Mouse (Mus musculus) neural tube, embryonic 12.5 days (tissue): Measurements from ENCODE around the gene Cxcr2. TPM values are rescaled to one million over a fixed set of nuclear protein-coding genes. Genes with fewer than 3 reads are reported as not detected.

Experiments used
- ATAC-seq: fragments of 200-750 bp; cut with Nextera tagmentation; 2 replicates; pipeline ENCODE4 v1.8.0; 2017; ENCODE audit warnings: low read depth, mild to moderate bottlenecking, moderate TSS enrichment, moderate library complexity; ENCODE audit not compliant: low FRiP score
- H3K27ac ChIP-seq: fragments of 300-500 bp; sonication (generic); 2 replicates; pipeline ENCODE4 v1.5.1; 2016
- H3K27me3 ChIP-seq: fragments of 300-500 bp; sonication (generic); replicated peaks from 2 replicates; pipeline ENCODE4 v1.6.1; 2016; ENCODE audit warnings: mild to moderate bottlenecking
- H3K36me3 ChIP-seq: fragments of 300-500 bp; sonication (generic); 2 replicates; pipeline ENCODE4 v1.6.1; 2016; ENCODE audit warnings: mild to moderate bottlenecking
- H3K4me1 ChIP-seq: fragments of 300-500 bp; sonication (generic); 2 replicates; pipeline ENCODE4 v1.6.1; 2016
- H3K4me2 ChIP-seq: fragments of 300-500 bp; sonication (generic); replicated peaks from 2 replicates; pipeline ENCODE4 v1.6.1; 2016; ENCODE audit warnings: mild to moderate bottlenecking
- H3K4me3 ChIP-seq: fragments of 300-500 bp; sonication (generic); 2 replicates; pipeline ENCODE4 v1.5.1; 2016
- H3K9ac ChIP-seq: fragments of 300-500 bp; sonication (generic); 2 replicates; pipeline ENCODE4 v1.6.1; 2016; ENCODE audit warnings: mild to moderate bottlenecking
- H3K9me3 ChIP-seq: fragments of 300-500 bp; sonication (generic); 2 replicates; pipeline ENCODE4 v1.6.1; 2016; ENCODE audit warnings: mild to moderate bottlenecking
- WGBS: fragments of 180-500 bp; shearing (Covaris S2); methylation state at CpG from one replicate; pipeline ENCODE4 v1.1.7; 2016; 5-methylcytosine and 5-hydroxymethylcytosine counted together
- polyA plus RNA-seq: library from polyadenylated mRNA; unstranded; fragments of >200 nt; fragmentation: Nextera tagmentation; extraction: Ambion mirVana; gene quantifications from 2 replicates; pipeline ENCODE4 v1.2.1, GENCODE M21; 2016

Gene Cxcr2
- polyA plus RNA-seq = 0.08 and 0.32 TPM in 2 replicates

DNA sequence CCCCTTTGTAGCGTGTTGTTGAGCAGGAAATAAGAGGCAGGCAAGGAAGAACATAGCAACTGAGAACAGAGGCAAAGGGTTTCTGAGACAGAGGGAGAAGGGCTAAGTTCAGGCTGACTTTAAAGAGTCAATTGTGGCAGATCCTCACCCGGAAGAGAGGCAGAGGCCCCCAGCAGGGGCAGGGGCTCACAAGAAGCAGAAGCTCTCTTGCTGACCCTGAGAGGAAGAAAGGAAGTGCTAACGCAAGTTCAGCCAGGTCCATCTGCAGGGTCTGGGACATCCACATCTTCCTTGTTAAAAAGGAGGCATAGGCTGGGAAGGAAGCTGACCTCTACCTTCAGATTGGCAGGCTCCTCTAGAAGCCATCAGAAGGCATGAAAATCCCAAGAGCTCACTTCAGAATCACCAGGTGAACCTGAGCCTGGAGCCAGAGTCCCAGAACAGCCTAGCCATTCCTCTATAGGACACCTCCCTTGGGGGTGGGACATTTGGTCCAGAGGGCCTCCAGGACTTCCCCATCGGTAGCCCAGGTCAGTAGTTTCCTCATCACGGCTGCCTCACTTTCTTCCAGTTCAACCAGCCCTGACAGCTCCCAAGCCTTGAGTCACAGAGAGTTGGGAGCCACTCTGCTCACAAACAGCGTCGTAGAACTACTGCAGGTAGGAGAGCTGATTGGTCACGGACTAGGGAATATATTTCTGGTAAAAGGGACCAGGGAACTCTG lies at the start of gene Cxcr2:
TSS of gene Cxcr2 (plus strand) at position 529 of the 724 bp plus-strand sequence.
- Histone ChIP-seq H3K4me3 (no peak within 1 kb of the TSS), H3K36me3 (no peaks in the 10 kb centered on the region), H3K4me1 (no peaks in the 10 kb centered on the region), H3K9me3 (no peaks in the 10 kb centered on the region), H3K4me2 (no peak within 1 kb of the TSS), H3K27me3 (no peaks in the 10 kb centered on the region), H3K9ac (no peak within 1 kb of the TSS), H3K27ac (no peak within 1 kb of the TSS)
- no peak for ATAC-seq
- WGBS = 80% methylated on average over 8 of the region's 8 CpGs

DNA sequence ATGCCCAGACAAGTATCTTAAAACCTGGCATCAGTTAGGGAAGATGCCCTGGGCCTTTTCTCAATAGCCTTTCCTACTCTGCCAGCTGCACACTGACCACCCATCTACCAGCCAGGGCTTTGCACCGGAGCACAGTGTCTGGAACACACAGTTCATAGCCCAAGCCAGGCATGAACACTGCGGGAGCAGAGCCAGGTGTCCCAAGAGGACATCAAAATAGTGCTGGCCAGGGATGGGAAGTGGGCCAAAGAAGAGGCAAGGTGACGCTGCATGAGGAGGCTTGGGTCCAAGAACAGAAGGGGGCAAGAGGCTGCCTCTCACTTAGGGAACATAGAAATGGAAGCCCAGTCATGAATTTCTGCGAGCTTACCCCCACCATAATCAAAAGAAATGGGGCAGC lies 48.1 kb upstream of the Cxcr2 start:
- Histone ChIP-seq H3K4me2 (no peak overlapping the region), H3K27ac (no peak overlapping the region), H3K4me1 (peaks cover 59% of the 10 kb centered on the region), H3K4me3 (no peak overlapping the region), H3K9me3 (no peaks in the 10 kb centered on the region), H3K27me3 (peaks cover 4% of the 10 kb centered on the region), H3K36me3 (no peaks in the 10 kb centered on the region), H3K9ac (no peak overlapping the region)
- no peak for ATAC-seq
- 84% methylated on average over 4 of the region's 4 CpGs for WGBS

DNA sequence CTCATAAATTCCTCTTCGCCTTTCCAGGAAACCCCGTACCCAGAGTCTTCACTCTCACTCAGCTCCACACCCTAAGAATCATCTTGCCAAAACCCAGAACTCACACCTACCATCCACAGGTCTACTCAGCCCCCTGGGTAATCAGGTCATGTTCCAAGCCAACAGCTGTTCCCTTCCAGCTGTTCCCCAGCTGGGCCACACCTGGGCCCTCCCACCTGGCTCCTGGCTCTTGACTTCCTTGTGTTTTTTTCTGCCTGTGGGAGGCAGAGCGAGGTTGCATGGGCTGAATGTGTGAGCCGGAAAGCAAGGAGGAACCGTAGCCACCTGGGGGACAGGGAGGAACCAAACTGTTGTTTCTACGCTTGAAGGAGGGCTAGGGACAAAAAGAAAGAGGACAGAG lies 47.6 kb upstream of the Cxcr2 start:
- no peak for ATAC-seq
- Histone ChIP-seq H3K9ac (no peak overlapping the region), H3K27me3 (peaks cover 4% of the 10 kb centered on the region), H3K4me3 (no peak overlapping the region), H3K27ac (no peak overlapping the region), H3K9me3 (no peaks in the 10 kb centered on the region), H3K4me1 (peaks cover 65% of the 10 kb centered on the region), H3K36me3 (no peaks in the 10 kb centered on the region), H3K4me2 (no peak overlapping the region)
- WGBS = 75% methylated on average over 6 of the region's 6 CpGs

DNA sequence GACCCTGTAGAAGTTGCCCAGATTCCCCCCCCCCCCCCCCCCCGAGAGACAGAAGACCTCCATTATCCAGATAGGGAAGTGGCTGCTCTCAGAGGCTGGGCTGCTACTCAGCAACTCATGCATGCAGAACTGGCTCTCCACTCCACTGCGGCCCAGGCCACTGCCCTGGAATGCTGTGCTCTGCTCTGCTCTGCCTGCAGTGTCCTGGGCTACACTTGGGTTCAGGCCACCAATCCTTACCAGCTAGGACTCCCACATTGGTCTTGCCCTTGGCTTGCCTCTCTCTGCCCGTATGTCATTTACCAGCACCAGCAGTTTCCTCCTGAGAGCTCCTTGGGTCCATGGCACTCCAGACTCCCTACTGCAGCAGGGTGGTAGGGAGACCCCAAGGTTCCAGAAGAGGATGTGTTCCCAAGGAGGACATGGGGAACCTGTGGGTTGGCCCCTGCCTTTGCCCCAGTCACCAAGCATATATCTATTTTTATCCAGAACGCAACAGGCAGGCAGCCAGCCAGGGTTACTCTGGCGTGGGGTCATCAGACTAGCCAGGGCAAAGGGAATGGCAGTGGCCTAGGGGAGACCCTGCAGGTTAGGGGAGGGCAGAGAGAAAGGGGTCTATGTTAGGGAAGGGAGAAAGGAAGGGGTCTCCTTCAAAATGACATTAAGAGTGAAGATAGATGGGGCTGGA lies 45.7 kb upstream of the Cxcr2 start:
- H3K27me3 ChIP-seq = peaks cover 4% of the 10 kb centered on the region; the same call in 1 of the 2 replicates
- H3K4me1 ChIP-seq = peaks cover 72% of the 10 kb centered on the region
- no peak overlapping the region for H3K4me3 ChIP-seq
- H3K4me2 ChIP-seq = no peak overlapping the region
- H3K27ac ChIP-seq = no peak overlapping the region
- H3K9me3 ChIP-seq = no peaks in the 10 kb centered on the region
- no peaks in the 10 kb centered on the region for H3K36me3 ChIP-seq
- no peak overlapping the region for H3K9ac ChIP-seq
- no peak for ATAC-seq
- WGBS = 65% methylated on average over 5 of the region's 5 CpGs

DNA sequence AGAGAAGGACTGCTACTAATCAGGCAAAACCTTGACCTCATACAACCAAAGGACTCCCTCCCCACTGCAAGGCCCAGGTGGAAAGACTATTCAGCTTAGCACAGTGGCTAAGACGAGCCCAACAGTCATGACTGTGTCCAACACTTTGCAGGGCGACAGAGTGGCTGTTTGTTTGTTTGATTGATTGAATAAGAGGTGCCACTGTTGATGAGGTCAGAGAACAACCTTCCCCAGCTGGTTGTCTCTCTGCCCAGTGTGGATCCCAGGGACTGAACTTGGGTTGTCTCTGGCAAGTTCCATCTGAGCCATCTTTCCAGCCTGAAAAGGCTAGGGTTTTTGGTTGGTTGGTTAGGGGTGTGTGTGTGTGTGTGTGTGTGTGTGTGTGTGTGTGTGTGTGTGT lies 44.1 kb upstream of the Cxcr2 start:
- 41% methylated on average over 2 of the region's 2 CpGs for WGBS
- Histone ChIP-seq H3K9ac (no peak overlapping the region), H3K27me3 (peaks cover 4% of the 10 kb centered on the region; the same call in 1 of the 2 replicates), H3K9me3 (no peaks in the 10 kb centered on the region), H3K4me3 (no peak overlapping the region), H3K27ac (no peak overlapping the region), H3K4me2 (no peak overlapping the region), H3K36me3 (no peaks in the 10 kb centered on the region), H3K4me1 (peaks cover 61% of the 10 kb centered on the region)
- no peak for ATAC-seq

DNA sequence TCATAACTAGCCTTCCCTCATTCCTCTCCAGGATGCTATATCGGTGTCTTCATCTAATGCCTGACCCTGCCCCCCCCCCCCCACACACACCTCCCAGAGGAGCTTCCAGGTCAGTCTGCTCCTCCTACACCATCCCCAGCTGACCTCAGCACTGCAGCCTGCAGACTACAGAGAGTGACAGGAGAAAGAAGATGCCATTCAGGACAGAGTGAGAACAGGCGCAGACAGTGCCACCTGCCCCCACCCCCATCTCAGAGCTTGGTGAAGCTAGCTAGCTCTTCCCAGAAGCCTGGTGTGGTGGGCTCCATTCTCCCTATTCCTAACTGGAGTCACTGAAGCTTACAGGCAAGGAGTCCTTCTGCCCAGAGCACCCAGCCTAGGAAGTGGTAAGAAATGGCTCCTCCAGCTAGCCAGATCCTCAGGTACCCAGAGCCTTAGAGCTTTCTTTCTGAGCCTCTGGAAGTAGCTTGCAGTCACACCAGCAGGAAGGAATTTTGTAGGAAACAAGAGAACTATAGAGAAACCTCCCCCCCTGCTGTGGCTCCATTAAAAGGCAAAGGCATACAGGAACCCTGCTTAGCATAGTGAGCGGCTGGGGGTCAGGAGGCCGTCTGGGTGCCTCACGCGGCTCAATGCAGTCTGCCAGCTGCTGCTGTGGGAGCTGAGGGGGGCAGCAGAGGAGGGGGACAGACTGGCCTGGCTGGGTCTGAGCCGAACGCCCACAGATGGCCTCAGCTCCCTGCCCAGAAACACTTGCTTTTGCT lies 42.7 kb upstream of the Cxcr2 start:
- Histone ChIP-seq H3K4me3 (no peak overlapping the region), H3K27me3 (peaks cover 4% of the 10 kb centered on the region; the same call in 1 of the 2 replicates), H3K4me1 (peaks cover 50% of the 10 kb centered on the region), H3K9ac (no peak overlapping the region), H3K4me2 (peak overlapping the region; percentile 32), H3K27ac (peak overlapping the region; percentile 55), H3K9me3 (no peaks in the 10 kb centered on the region), H3K36me3 (no peaks in the 10 kb centered on the region)
- WGBS = 7% methylated on average over 8 of the region's 8 CpGs
- peak; percentile 88 for ATAC-seq

DNA sequence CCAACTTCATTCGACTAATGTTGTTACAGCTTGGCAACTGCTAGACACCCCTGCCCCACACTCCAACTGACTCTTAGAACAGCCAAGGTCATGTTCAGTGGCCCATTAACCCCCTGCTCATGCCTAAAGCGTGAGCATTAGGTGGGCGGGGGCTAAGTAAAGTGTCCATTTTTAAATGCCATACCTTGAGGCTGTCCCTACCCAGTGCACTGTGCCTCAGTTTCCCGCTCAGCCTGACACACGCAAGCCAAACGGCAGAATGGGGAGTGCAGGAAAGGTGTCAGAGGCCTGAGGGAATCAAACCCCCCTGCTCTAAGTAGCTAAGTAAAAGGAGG lies 42.1 kb upstream of the Cxcr2 start:
- no peaks in the 10 kb centered on the region for H3K9me3 ChIP-seq
- no peaks in the 10 kb centered on the region for H3K36me3 ChIP-seq
- H3K4me3 ChIP-seq = no peak overlapping the region
- H3K4me1 ChIP-seq = peaks cover 50% of the 10 kb centered on the region
- 17% methylated on average over 6 of the region's 6 CpGs for whole genome bisulfite sequencing
- peak overlapping the region; percentile 55 for H3K27ac ChIP-seq
- peaks cover 4% of the 10 kb centered on the region; the same call in 1 of the 2 replicates for H3K27me3 ChIP-seq
- no peak overlapping the region for H3K9ac ChIP-seq
- peak overlapping the region; percentile 32 for H3K4me2 ChIP-seq
- ATAC-seq = peak; percentile 64

DNA sequence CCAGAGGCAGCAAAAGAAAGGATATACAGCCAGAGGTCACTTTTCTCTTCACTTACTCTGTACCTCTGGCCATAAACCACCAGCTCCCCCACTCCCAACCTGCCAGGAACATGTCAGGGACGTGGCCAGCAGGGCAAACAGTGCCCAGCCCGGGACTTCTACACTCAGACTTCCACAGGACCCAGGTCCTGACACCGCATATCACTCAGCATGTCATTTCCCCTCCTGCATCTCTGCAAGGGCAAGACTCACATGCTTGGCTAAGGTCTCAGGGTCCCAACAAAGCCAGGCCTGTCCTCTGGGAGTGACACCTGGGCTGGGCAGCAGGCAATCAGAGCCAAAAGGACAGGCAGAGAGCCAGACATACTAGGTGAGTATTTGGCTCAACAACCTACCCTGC lies 40.7 kb upstream of the Cxcr2 start:
- no peak for ATAC-seq
- H3K27me3 ChIP-seq = peaks cover 4% of the 10 kb centered on the region; the same call in 1 of the 2 replicates
- no peaks in the 10 kb centered on the region for H3K9me3 ChIP-seq
- no peak overlapping the region for H3K4me3 ChIP-seq
- no peak overlapping the region for H3K4me2 ChIP-seq
- H3K36me3 ChIP-seq = no peaks in the 10 kb centered on the region
- H3K9ac ChIP-seq = no peak overlapping the region
- H3K4me1 ChIP-seq = peaks cover 48% of the 10 kb centered on the region
- no peak overlapping the region; the same call in 1 of the 2 replicates for H3K27ac ChIP-seq
- WGBS = 52% methylated on average over 3 of the region's 3 CpGs

DNA sequence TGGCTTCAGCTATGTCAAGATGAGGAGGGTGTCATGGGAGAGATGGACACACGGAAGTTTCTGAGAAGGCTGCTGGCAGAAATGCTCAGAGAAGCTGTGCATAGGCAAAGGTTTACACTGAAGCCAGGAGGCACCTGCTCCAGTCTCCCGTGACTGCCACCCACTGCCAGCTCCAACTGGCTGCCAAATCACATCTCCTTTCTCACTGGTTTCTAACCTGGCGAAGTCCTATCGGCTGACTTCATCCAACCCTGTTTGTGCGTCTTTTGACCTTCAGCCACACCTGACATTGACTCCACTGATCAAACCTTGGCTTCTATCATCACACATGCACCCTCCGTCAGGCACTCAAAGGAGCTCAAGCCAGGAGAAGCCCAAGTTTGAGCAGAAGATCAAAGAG lies 35.9 kb upstream of the Cxcr2 start:
- H3K9ac ChIP-seq = no peak overlapping the region
- H3K9me3 ChIP-seq = no peaks in the 10 kb centered on the region
- no peaks in the 10 kb centered on the region for H3K36me3 ChIP-seq
- peaks cover 14% of the 10 kb centered on the region for H3K4me1 ChIP-seq
- no peak overlapping the region for H3K4me2 ChIP-seq
- 90% methylated on average over 6 of the region's 6 CpGs for WGBS
- 0 out of 2 replicates have a peak, but pooled peaks cover 3% of the 10 kb centered on the region for H3K27me3 ChIP-seq
- no peak overlapping the region for H3K4me3 ChIP-seq
- ATAC-seq = no peak
- no peak overlapping the region for H3K27ac ChIP-seq

DNA sequence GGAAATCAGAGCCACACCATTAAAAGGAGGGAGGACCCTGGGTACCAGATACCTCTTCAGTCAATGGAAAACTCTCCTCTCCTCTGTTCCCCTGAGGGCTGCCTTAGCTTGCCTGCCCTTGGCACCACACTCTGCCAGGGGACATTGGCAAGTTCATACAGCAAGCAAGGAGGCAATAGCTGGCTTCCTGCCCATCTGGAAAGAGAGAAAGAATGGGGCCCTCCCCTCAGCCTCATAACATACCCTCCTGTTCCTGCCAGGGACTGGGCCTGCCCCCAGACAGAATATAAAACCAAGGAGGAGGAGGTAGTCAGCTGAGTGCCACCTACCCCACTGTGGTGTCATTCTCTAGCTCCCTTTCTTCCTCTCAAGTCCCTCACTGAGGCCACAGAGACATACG lies 34.7 kb upstream of the Cxcr2 start:
- H3K4me1 ChIP-seq = peaks cover 14% of the 10 kb centered on the region
- H3K9me3 ChIP-seq = no peaks in the 10 kb centered on the region
- no peak for ATAC-seq
- 0 out of 2 replicates have a peak overlapping the region, but pooled peaks have one; percentile 26 for H3K9ac ChIP-seq
- peaks cover 14% of the 10 kb centered on the region; the same call in 1 of the 2 replicates for H3K27me3 ChIP-seq
- H3K36me3 ChIP-seq = no peaks in the 10 kb centered on the region
- H3K27ac ChIP-seq = no peak overlapping the region
- no peak overlapping the region for H3K4me3 ChIP-seq
- 86% methylated on average over 1 of the region's 1 CpGs for whole genome bisulfite sequencing
- no peak overlapping the region for H3K4me2 ChIP-seq

DNA sequence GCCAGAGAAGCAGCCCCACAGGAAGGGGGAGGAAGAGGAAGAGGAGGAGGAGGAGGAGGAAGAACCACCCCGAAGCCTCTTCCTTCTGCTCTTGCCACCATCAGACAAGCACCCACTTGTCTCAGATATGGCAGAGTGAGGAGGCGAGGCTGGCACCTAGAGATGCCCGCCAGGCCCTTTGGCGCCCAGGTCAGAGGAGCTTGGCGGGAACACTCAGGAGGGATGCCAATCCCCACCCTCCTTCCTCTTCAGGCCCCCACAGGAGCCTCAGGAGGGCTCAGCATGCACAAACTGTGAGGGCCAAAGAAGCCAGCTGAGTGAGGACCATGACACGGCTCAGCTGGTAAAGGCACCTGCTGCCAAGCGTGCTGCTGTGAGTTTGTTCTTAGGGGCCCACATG lies 32.7 kb upstream of the Cxcr2 start:
- H3K36me3 ChIP-seq = no peaks in the 10 kb centered on the region
- H3K9me3 ChIP-seq = no peaks in the 10 kb centered on the region
- no peak overlapping the region for H3K27ac ChIP-seq
- H3K9ac ChIP-seq = no peak overlapping the region
- WGBS = 97% methylated on average over 7 of the region's 7 CpGs
- H3K27me3 ChIP-seq = peaks cover 15% of the 10 kb centered on the region; the same call in 1 of the 2 replicates
- no peak overlapping the region for H3K4me2 ChIP-seq
- no peak overlapping the region for H3K4me3 ChIP-seq
- no peak for ATAC-seq
- H3K4me1 ChIP-seq = peaks cover 23% of the 10 kb centered on the region
